Mouse (Mus musculus) embryonic facial prominence, embryonic 14.5 days (tissue): Measurements from ENCODE around the gene AC161166.1. TPM values are rescaled to one million over a fixed set of nuclear protein-coding genes. Genes with fewer than 3 reads are reported as not detected.

Experiments
- ATAC-seq: fragments of 200-750 bp; cut with Nextera tagmentation; 2 replicates; pipeline ENCODE4 v1.8.0; 2017; ENCODE audit warnings: low read depth, moderate number of reproducible peaks, moderate TSS enrichment
- DNase-seq: peaks from one replicate; pipeline ENCODE4 v3.0.0-alpha.2; 2015; ENCODE audit warnings: low spot score
- H3K27ac ChIP-seq: fragments of 300-500 bp; sonication (generic); replicated peaks from 2 replicates; pipeline ENCODE4 v1.5.1; 2014; ENCODE audit warnings: low read depth, mild to moderate bottlenecking, low read length, moderate library complexity
- H3K27me3 ChIP-seq: fragments of 300-500 bp; sonication (generic); replicated peaks from 2 replicates; pipeline ENCODE4 v1.6.1; 2014; ENCODE audit warnings: low read length; ENCODE audit not compliant: control insufficient read depth, insufficient read depth
- H3K36me3 ChIP-seq: fragments of 300-500 bp; sonication (generic); 2 replicates; pipeline ENCODE4 v1.6.1; 2014; ENCODE audit warnings: low read length, mixed read lengths; ENCODE audit not compliant: control insufficient read depth, insufficient read depth
- H3K4me1 ChIP-seq: fragments of 300-500 bp; sonication (generic); 2 replicates; pipeline ENCODE4 v1.6.1; 2014; ENCODE audit warnings: antibody characterized with exemption, low read length; ENCODE audit not compliant: control insufficient read depth, insufficient read depth
- H3K4me2 ChIP-seq: fragments of 300-500 bp; sonication (generic); 2 replicates; pipeline ENCODE4 v1.6.1; 2014; ENCODE audit warnings: low read depth, mild to moderate bottlenecking, low read length, moderate library complexity, mixed read lengths
- H3K4me3 ChIP-seq: fragments of 300-500 bp; sonication (generic); 2 replicates; pipeline ENCODE4 v1.5.1; 2014; ENCODE audit warnings: low read depth, mild to moderate bottlenecking, low read length
- H3K9ac ChIP-seq: fragments of 300-500 bp; sonication (generic); 2 replicates; pipeline ENCODE4 v1.6.1; 2014; ENCODE audit warnings: low read depth, mild to moderate bottlenecking, low read length, moderate library complexity, mixed read lengths
- H3K9me3 ChIP-seq: fragments of 300-500 bp; sonication (generic); 2 replicates; pipeline ENCODE4 v1.6.1; 2016; ENCODE audit warnings: low read length; ENCODE audit not compliant: control insufficient read depth
- WGBS: fragments of 180-500 bp; shearing (Covaris S2); extraction: QIAGEN DNeasy Blood & Tissue Kit; methylation state at CpG from one replicate; pipeline ENCODE4 v1.1.7; 2014; 5-methylcytosine and 5-hydroxymethylcytosine counted together
- polyA plus RNA-seq: library from polyadenylated mRNA; unstranded; fragments of >200 nt; fragmentation: Nextera tagmentation; extraction: Ambion mirVana; gene quantifications from 2 replicates; pipeline ENCODE4 v1.2.1, GENCODE M21; 2014

Gene AC161166.1
- polyA plus RNA-seq, 1 experiment from 2014 or later = 0.19 TPM

GRCm38 (mm10) chr7:24531211-24531971 is 19.1 kb upstream of the AC161166.1 start:
- Histone ChIP-seq H3K27me3 (no peaks in the 10 kb centered on the region; the same call in 1 of the 2 replicates), H3K9ac (peak overlapping the region; percentile 87), H3K36me3 (peaks cover 34% of the 10 kb centered on the region), H3K27ac (peak overlapping the region; percentile 87), H3K4me3 (peak overlapping the region; percentile 68), H3K4me1 (peaks cover 22% of the 10 kb centered on the region), H3K9me3 (no peaks in the 10 kb centered on the region), H3K4me2 (peak overlapping the region; percentile 98)
- peak; percentile 63 for ATAC-seq
- DNase-seq = peak; percentile 88
- WGBS = 1% methylated on average over 34 of the region's 43 CpGs

GRCm38 (mm10) chr7:24530062-24530931 is 18.0 kb upstream of the AC161166.1 start, which contains the start of gene Irgq:
Gene Irgq (plus strand): TSS chr7:24530689.
- Histone ChIP-seq H3K9me3 (no peaks in the 10 kb centered on the region), H3K9ac (peak within 1 kb of the TSS; percentile 87), H3K4me1 (peaks cover 22% of the 10 kb centered on the region), H3K27me3 (no peaks in the 10 kb centered on the region; the same call in 1 of the 2 replicates), H3K27ac (peak within 1 kb of the TSS; percentile 92), H3K4me3 (peak within 1 kb of the TSS; percentile 68), H3K36me3 (peaks cover 24% of the 10 kb centered on the region), H3K4me2 (peak within 1 kb of the TSS; percentile 98)
- under 1% methylated on average over 44 of the region's 44 CpGs for WGBS
- peak; percentile 100 for DNase-seq
- peak; percentile 97 for ATAC-seq

GRCm38 (mm10) chr7:24529580-24529979 is 17.3 kb upstream of the AC161166.1 start:
- no peaks in the 10 kb centered on the region; the same call in 1 of the 2 replicates for H3K27me3 ChIP-seq
- H3K4me1 ChIP-seq = peaks cover 22% of the 10 kb centered on the region
- WGBS = 53% methylated on average over 11 of the region's 11 CpGs

GRCm38 (mm10) chr7:24528861-24529260 is 16.6 kb upstream of the AC161166.1 start:
- Histone ChIP-seq H3K27me3 (no peaks in the 10 kb centered on the region; the same call in 1 of the 2 replicates), H3K27ac (no peak overlapping the region), H3K9ac (no peak overlapping the region), H3K4me3 (no peak overlapping the region), H3K4me1 (peaks cover 22% of the 10 kb centered on the region), H3K36me3 (peaks cover 10% of the 10 kb centered on the region), H3K4me2 (no peak overlapping the region), H3K9me3 (no peaks in the 10 kb centered on the region)
- DNase-seq (no peak), ATAC-seq (no peak)
- WGBS = 84% methylated on average over 11 of the region's 11 CpGs

More at GRCm38 (mm10) chr7:24529580-24529979, 17.3 kb upstream of the AC161166.1 start:
- DNase-seq (no peak), ATAC-seq (no peak)
- Histone ChIP-seq H3K27ac (no peak overlapping the region), H3K9me3 (no peaks in the 10 kb centered on the region), H3K4me2 (peak overlapping the region; percentile 98), H3K9ac (peak overlapping the region; percentile 87), H3K4me3 (peak overlapping the region; percentile 68), H3K36me3 (peaks cover 17% of the 10 kb centered on the region)

- DNase-seq (peak; percentile 55), ATAC-seq (no peak)
- 74% methylated on average over 12 of the region's 12 CpGs for WGBS
- H3K4me2 ChIP-seq = peak overlapping the region; percentile 35
- H3K4me3 ChIP-seq = no peak overlapping the region
- H3K9me3 ChIP-seq = no peaks in the 10 kb centered on the region
- no peak overlapping the region; the same call in 1 of the 2 replicates for H3K9ac ChIP-seq
- peak overlapping the region; percentile 77 for H3K27ac ChIP-seq
- H3K27me3 ChIP-seq = no peaks in the 10 kb centered on the region
- H3K36me3 ChIP-seq = no peaks in the 10 kb centered on the region
- H3K4me1 ChIP-seq = peaks cover 14% of the 10 kb centered on the region
Measured at GRCm38 (mm10) chr7:24525686-24526420, 13.6 kb upstream of the AC161166.1 start.

GRCm38 (mm10) chr7:24524978-24525377 is 12.7 kb upstream of the AC161166.1 start:
- H3K27ac ChIP-seq = no peak overlapping the region
- H3K27me3 ChIP-seq = no peaks in the 10 kb centered on the region
- H3K9me3 ChIP-seq = no peaks in the 10 kb centered on the region
- no peak overlapping the region for H3K4me3 ChIP-seq
- H3K4me1 ChIP-seq = peaks cover 14% of the 10 kb centered on the region
- 80% methylated on average over 6 of the region's 6 CpGs for WGBS
- DNase-seq = no peak
- H3K4me2 ChIP-seq = no peak overlapping the region
- no peaks in the 10 kb centered on the region for H3K36me3 ChIP-seq
- ATAC-seq = no peak
- no peak overlapping the region for H3K9ac ChIP-seq

- H3K4me1 ChIP-seq = peaks cover 7% of the 10 kb centered on the region; the same call in 1 of the 2 replicates
- no peak for ATAC-seq
- no peaks in the 10 kb centered on the region for H3K36me3 ChIP-seq
- no peak overlapping the region for H3K27ac ChIP-seq
- H3K9ac ChIP-seq = no peak overlapping the region
- H3K27me3 ChIP-seq = no peaks in the 10 kb centered on the region
- no peaks in the 10 kb centered on the region for H3K9me3 ChIP-seq
- no peak for DNase-seq
- H3K4me3 ChIP-seq = no peak overlapping the region
- no peak overlapping the region for H3K4me2 ChIP-seq
- WGBS = 84% methylated on average over 6 of the region's 6 CpGs
Measured at GRCm38 (mm10) chr7:24523723-24524122, 11.5 kb upstream of the AC161166.1 start.

GRCm38 (mm10) chr7:24522805-24523204 is 10.6 kb upstream of the AC161166.1 start:
- Histone ChIP-seq H3K4me1 (peaks cover 7% of the 10 kb centered on the region; the same call in 1 of the 2 replicates), H3K9ac (no peak overlapping the region), H3K27me3 (no peaks in the 10 kb centered on the region), H3K4me2 (no peak overlapping the region), H3K9me3 (no peaks in the 10 kb centered on the region), H3K36me3 (no peaks in the 10 kb centered on the region), H3K4me3 (no peak overlapping the region), H3K27ac (no peak overlapping the region)
- no peak for DNase-seq
- 51% methylated on average over 5 of the region's 5 CpGs for WGBS
- peak; percentile 17; the same call in 1 of the 2 replicates for ATAC-seq
